Mouse (Mus musculus) testis, adult 2 months (tissue): ENCODE data around the gene Kcna5.

Experiments used
- CTCF ChIP-seq: fragments of 200-500 bp; IDR thresholded peaks from 2 replicates; pipeline ENCODE4 v1.5.1; 2012; ENCODE audit warnings: low read depth, mild to moderate bottlenecking, inconsistent platforms, low read length, moderate library complexity; ENCODE audit not compliant: control insufficient read depth, insufficient read depth, insufficient replicate concordance
- POLR2A ChIP-seq: fragments of 200-500 bp; IDR thresholded peaks from 2 replicates; pipeline ENCODE4 v1.6.1; 2012; ENCODE audit warnings: low read depth, mild to moderate bottlenecking, inconsistent platforms, low read length, moderate library complexity; ENCODE audit not compliant: control insufficient read depth

- TF ChIP-seq POLR2A (no peak), CTCF (no peak)
Measured at GRCm38 (mm10) chr6:126508671-126509070, 26.5 kb downstream of the Kcna5 start.
